Mouse (Mus musculus): ENCODE measurements at regions not wholly inside any gene's neighbourhood (a gene's known extent, or its start where the extent isn't known, plus 50 kb on each side); places are given as distances from the start of the nearest gene placed in this dataset.

DNA sequence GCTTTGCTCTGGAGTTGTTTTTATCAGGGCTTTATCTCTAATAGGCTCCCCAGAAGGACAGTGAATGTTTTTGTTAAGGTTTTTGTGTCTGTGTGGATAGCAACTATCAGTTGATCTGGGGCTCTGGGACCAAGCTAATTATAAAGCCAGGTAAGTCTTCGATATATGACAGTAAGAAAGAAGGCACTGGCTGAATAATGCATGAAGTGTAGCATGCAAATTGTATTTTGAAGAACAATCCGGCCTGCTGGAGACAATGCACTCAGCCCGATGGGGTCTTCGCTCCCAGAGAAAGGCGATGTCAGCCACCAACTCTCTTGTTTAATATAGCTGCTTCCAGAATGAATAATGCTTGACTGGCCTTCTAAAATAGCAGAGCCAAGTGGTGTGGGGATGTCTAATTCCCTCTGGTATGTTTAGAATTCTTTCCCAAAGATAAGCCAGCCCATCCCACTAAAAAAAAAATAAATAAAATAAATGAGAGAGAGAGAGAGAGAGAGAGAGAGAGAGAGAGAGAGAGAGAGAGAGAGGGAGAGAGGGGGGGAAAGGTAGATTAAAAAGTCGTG lies 68.6 kb downstream of the Dad1 start:
- no peaks in the 10 kb centered on the region for H3K9me3 ChIP-seq (ENCODE audit: control insufficient read depth, low read length)
- no peak overlapping the region for H3K4me2 ChIP-seq (replicated peaks; ENCODE audit: low read depth, low read length)
- H3K9ac ChIP-seq (ENCODE audit: low read depth, low read length), result no peak overlapping the region
- H3K27me3 ChIP-seq (ENCODE audit: control insufficient read depth, insufficient read depth, low read length), result no peaks in the 10 kb centered on the region
- ATAC-seq (ENCODE audit: low FRiP score, low TSS enrichment), result no peak
- no peak overlapping the region for H3K27ac ChIP-seq (ENCODE audit: low read depth, low read length)
- WGBS, result 74% methylated on average over 6 of the region's 6 CpGs
- H3K36me3 ChIP-seq (ENCODE audit: control insufficient read depth, insufficient read depth, low read length), result no peaks in the 10 kb centered on the region
- H3K4me1 ChIP-seq (ENCODE audit: control insufficient read depth, insufficient read depth, low read length), result peaks cover 9% of the 10 kb centered on the region; the same call in 1 of the 2 replicates
- no peak overlapping the region for H3K4me3 ChIP-seq (ENCODE audit: low read length)

DNA sequence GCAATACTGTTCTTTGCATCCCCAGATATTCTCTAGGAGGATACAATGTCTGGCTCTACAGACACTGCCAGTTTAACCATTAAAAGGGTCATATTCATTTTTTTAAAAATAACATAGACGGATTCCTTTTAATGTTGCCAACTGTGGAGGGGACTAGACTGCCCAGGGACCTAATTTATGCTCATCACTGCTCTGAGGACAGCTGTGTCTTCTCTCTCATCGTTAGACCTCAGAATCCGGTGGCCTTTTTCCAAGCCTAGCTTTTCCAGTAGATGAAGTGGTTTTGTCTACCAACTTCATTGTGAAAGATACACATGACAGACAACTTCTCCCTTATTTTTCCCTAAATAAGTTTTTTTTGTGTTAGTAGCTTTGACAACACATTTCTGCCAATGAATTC lies 70.0 kb downstream of the Dad1 start:
- H3K4me2 ChIP-seq (replicated peaks; ENCODE audit: low read depth, low read length), result no peak overlapping the region
- H3K27ac ChIP-seq (ENCODE audit: low read depth, low read length), result no peak overlapping the region
- H3K9ac ChIP-seq (ENCODE audit: low read depth, low read length), result no peak overlapping the region
- H3K9me3 ChIP-seq (ENCODE audit: control insufficient read depth, low read length), result no peaks in the 10 kb centered on the region
- no peak for ATAC-seq (ENCODE audit: low FRiP score, low TSS enrichment)
- H3K36me3 ChIP-seq (ENCODE audit: control insufficient read depth, insufficient read depth, low read length), result no peaks in the 10 kb centered on the region
- no peaks in the 10 kb centered on the region for H3K27me3 ChIP-seq (ENCODE audit: control insufficient read depth, insufficient read depth, low read length)
- H3K4me3 ChIP-seq (ENCODE audit: low read length), result no peak overlapping the region
- H3K4me1 ChIP-seq (ENCODE audit: control insufficient read depth, insufficient read depth, low read length), result peaks cover 4% of the 10 kb centered on the region; the same call in 1 of the 2 replicates
- WGBS, result 70% methylated on average over 3 of the region's 3 CpGs

DNA sequence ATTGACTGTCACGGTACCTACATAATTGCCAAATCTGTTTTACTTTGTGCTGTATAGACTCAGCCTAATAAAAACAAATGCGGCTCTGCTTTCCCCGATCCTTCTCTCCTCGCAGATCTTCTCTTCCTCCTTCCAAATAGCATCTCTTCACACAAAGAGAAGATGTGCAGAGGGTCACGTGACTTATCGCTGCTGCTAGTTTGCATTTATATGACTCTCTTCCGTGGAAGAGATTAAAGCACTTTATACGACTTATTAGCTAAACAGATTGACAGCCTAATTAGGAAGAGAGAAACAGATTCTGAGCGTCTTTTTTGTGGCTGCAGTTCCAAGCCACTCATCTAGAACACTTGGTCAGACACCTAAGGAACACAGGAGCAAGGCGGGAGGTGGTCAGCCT lies 71.1 kb downstream of the Dad1 start:
- Histone ChIP-seq H3K9ac (ENCODE audit: low read depth, low read length) (no peak overlapping the region), H3K4me3 (ENCODE audit: low read length) (no peak overlapping the region), H3K4me1 (ENCODE audit: control insufficient read depth, insufficient read depth, low read length) (peaks cover 4% of the 10 kb centered on the region; the same call in 1 of the 2 replicates), H3K36me3 (ENCODE audit: control insufficient read depth, insufficient read depth, low read length) (no peaks in the 10 kb centered on the region), H3K4me2 (replicated peaks; ENCODE audit: low read depth, low read length) (no peak overlapping the region), H3K9me3 (ENCODE audit: control insufficient read depth, low read length) (no peaks in the 10 kb centered on the region), H3K27me3 (ENCODE audit: control insufficient read depth, insufficient read depth, low read length) (no peaks in the 10 kb centered on the region), H3K27ac (ENCODE audit: low read depth, low read length) (no peak overlapping the region)
- 65% methylated on average over 10 of the region's 10 CpGs for WGBS
- ATAC-seq (ENCODE audit: low FRiP score, low TSS enrichment), result no peak

DNA sequence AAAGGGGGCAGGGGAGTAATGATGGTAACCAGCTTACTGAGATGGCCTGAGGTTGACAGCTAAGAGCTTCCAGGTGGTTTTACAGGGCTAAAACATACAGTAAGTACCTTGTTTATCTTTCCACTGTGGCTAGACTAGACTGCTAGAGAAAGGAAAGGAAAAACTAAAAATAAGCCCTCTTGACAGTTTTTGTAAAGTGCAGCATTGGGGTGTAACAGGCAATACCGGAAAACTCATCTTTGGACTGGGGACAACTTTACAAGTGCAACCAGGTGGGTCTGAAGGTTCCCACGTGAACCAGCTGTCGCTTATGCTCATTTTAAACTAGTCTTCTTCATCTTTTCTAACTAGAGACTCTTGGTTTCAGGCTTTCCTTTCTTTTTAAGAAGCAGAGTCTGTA lies 72.6 kb downstream of the Dad1 start:
- no peak overlapping the region for H3K9ac ChIP-seq (ENCODE audit: low read depth, low read length)
- H3K27ac ChIP-seq (ENCODE audit: low read depth, low read length), result no peak overlapping the region
- no peak overlapping the region for H3K4me3 ChIP-seq (ENCODE audit: low read length)
- H3K27me3 ChIP-seq (ENCODE audit: control insufficient read depth, insufficient read depth, low read length), result no peaks in the 10 kb centered on the region
- H3K36me3 ChIP-seq (ENCODE audit: control insufficient read depth, insufficient read depth, low read length), result no peaks in the 10 kb centered on the region
- no peak overlapping the region for H3K4me2 ChIP-seq (replicated peaks; ENCODE audit: low read depth, low read length)
- H3K4me1 ChIP-seq (ENCODE audit: control insufficient read depth, insufficient read depth, low read length), result peaks cover 4% of the 10 kb centered on the region; the same call in 1 of the 2 replicates
- H3K9me3 ChIP-seq (ENCODE audit: control insufficient read depth, low read length), result no peaks in the 10 kb centered on the region
- WGBS, result 81% methylated on average over 3 of the region's 3 CpGs
- ATAC-seq (ENCODE audit: low FRiP score, low TSS enrichment), result no peak

DNA sequence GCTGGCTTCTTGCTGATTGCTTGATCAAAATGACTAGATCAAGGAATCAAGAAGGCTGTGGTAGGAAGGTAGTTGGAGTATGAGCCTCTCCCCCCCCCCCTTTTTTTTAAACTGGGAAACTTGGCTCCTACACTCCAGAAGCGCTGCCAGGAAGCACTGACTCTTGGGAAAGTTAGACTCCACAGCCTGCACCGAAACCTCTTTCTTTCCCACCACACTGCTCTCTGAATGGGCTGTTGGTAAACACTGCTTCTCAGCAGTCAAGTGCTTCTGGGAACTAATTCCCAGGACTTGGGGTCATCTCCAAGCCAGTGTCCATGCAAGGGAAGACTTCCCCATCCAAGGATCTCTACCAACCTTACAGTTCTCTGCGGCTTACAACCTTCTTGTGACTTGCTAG lies 73.2 kb downstream of the Dad1 start:
- no peak overlapping the region for H3K27ac ChIP-seq (ENCODE audit: low read depth, low read length)
- 95% methylated on average over 3 of the region's 3 CpGs for whole genome bisulfite sequencing

DNA sequence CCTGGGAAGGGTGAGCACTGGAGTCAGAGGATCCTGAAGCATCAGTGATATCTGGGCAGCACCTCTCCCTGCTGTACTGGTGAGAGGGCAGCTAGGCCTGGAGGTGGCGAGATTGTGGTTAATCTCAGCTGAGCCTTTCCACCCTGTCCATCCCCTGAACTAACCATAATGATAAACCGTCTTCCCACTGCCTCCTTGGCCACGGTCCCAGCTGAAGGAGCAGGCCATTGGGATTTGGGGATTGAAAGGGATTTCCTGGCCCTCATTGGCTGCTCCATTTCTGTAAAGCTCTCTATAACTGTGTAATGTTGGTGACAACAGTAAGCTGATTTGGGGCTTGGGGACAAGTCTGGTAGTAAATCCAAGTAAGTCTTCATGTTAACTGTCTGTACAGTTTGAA lies 73.6 kb downstream of the Dad1 start:
- no peak overlapping the region for H3K27ac ChIP-seq (ENCODE audit: low read depth, low read length)
- no peak for ATAC-seq (ENCODE audit: low FRiP score, low TSS enrichment)
- no peak overlapping the region for H3K4me3 ChIP-seq (ENCODE audit: low read length)
- H3K9me3 ChIP-seq (ENCODE audit: control insufficient read depth, low read length), result no peaks in the 10 kb centered on the region
- peaks cover 4% of the 10 kb centered on the region; the same call in 1 of the 2 replicates for H3K4me1 ChIP-seq (ENCODE audit: control insufficient read depth, insufficient read depth, low read length)
- H3K4me2 ChIP-seq (replicated peaks; ENCODE audit: low read depth, low read length), result no peak overlapping the region
- H3K9ac ChIP-seq (ENCODE audit: low read depth, low read length), result no peak overlapping the region
- H3K36me3 ChIP-seq (ENCODE audit: control insufficient read depth, insufficient read depth, low read length), result no peaks in the 10 kb centered on the region
- no peaks in the 10 kb centered on the region for H3K27me3 ChIP-seq (ENCODE audit: control insufficient read depth, insufficient read depth, low read length)
- WGBS, result 66% methylated on average over 3 of the region's 3 CpGs

More for the DNA sequence above, 73.2 kb downstream of the Dad1 start:
- Histone ChIP-seq H3K9me3 (ENCODE audit: control insufficient read depth, low read length) (no peaks in the 10 kb centered on the region), H3K36me3 (ENCODE audit: control insufficient read depth, insufficient read depth, low read length) (no peaks in the 10 kb centered on the region), H3K9ac (ENCODE audit: low read depth, low read length) (no peak overlapping the region), H3K4me1 (ENCODE audit: control insufficient read depth, insufficient read depth, low read length) (peaks cover 4% of the 10 kb centered on the region; the same call in 1 of the 2 replicates), H3K4me3 (ENCODE audit: low read length) (no peak overlapping the region), H3K4me2 (replicated peaks; ENCODE audit: low read depth, low read length) (no peak overlapping the region), H3K27me3 (ENCODE audit: control insufficient read depth, insufficient read depth, low read length) (no peaks in the 10 kb centered on the region)
- ATAC-seq (ENCODE audit: low FRiP score, low TSS enrichment), result no peak

DNA sequence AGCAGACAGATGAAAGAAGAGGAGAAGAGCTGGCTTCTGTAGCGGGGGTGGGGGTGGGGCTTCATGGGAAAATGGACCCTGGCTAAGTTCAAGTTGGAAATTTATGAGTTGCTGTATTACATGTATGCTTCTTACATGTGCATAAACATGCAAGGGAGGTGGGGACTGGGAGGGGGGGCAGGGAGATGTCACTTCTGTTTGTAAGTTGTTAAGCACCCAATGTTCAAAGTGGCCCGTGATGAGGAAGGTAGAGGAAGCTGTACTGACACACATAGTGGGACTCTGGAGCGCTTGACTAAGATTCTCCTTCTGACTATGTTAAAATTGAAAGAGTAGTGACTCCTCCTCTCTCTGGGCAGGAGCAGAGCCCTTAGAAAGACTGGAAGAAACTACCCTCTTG lies 75.0 kb downstream of the Dad1 start:
- H3K4me1 ChIP-seq (ENCODE audit: control insufficient read depth, insufficient read depth, low read length), result no peaks in the 10 kb centered on the region; the same call in 1 of the 2 replicates
- no peak overlapping the region for H3K9ac ChIP-seq (ENCODE audit: low read depth, low read length)
- no peaks in the 10 kb centered on the region for H3K36me3 ChIP-seq (ENCODE audit: control insufficient read depth, insufficient read depth, low read length)
- no peak for ATAC-seq (ENCODE audit: low FRiP score, low TSS enrichment)
- no peak overlapping the region; the same call in 1 of the 2 replicates for H3K27ac ChIP-seq (ENCODE audit: low read depth, low read length)
- no peaks in the 10 kb centered on the region for H3K9me3 ChIP-seq (ENCODE audit: control insufficient read depth, low read length)
- H3K27me3 ChIP-seq (ENCODE audit: control insufficient read depth, insufficient read depth, low read length), result no peaks in the 10 kb centered on the region
- no peak overlapping the region for H3K4me2 ChIP-seq (replicated peaks; ENCODE audit: low read depth, low read length)
- H3K4me3 ChIP-seq (ENCODE audit: low read length), result no peak overlapping the region
- 85% methylated on average over 3 of the region's 3 CpGs for WGBS

DNA sequence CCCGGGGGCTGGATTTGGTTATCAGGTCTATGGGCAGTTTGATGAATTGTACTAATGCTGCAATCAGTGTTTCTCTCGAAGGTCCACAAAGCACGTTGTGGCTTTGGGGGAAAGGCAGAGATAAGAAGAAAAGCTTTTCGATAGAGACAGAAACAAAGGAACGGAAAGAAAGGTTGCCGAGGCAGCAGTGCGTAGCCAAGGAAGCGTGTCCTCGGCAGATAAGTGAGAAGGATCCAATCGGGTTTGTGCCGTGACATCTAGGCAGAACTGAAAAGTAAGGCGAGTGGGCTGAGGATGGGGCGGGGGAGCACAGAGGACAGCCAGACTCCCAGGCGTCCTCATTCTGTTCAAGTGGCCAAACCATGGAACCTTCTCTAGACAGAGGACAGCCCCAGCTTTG lies 77.4 kb downstream of the Dad1 start:
- Histone ChIP-seq H3K4me3 (ENCODE audit: low read length) (no peak overlapping the region), H3K4me2 (replicated peaks; ENCODE audit: low read depth, low read length) (no peak overlapping the region), H3K36me3 (ENCODE audit: control insufficient read depth, insufficient read depth, low read length) (no peaks in the 10 kb centered on the region), H3K9me3 (ENCODE audit: control insufficient read depth, low read length) (no peaks in the 10 kb centered on the region), H3K4me1 (ENCODE audit: control insufficient read depth, insufficient read depth, low read length) (no peaks in the 10 kb centered on the region), H3K9ac (ENCODE audit: low read depth, low read length) (no peak overlapping the region), H3K27ac (ENCODE audit: low read depth, low read length) (no peak overlapping the region), H3K27me3 (ENCODE audit: control insufficient read depth, insufficient read depth, low read length) (no peaks in the 10 kb centered on the region)
- WGBS, result 78% methylated on average over 14 of the region's 14 CpGs
- ATAC-seq (ENCODE audit: low FRiP score, low TSS enrichment), result no peak

DNA sequence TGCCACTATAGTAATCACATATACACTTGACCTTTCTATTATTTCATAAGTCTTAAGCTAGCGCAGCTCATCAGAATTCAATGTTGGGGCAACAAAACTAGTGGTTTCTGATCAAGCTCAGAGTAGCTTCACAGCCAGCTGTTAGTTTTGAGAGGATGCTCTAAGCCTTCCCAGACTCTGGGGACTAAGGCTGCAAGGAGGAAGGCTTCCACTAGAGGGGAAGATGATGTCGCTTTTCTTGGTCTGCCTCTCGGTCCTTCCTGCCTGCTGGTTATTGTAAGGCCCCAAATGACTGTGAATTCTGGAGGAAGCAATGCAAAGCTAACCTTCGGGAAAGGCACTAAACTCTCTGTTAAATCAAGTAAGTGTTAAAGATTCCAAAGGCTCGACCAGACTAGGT lies 78.4 kb downstream of the Dad1 start:
- H3K4me1 ChIP-seq (ENCODE audit: control insufficient read depth, insufficient read depth, low read length), result no peaks in the 10 kb centered on the region
- no peak overlapping the region for H3K4me3 ChIP-seq (ENCODE audit: low read length)
- no peaks in the 10 kb centered on the region for H3K36me3 ChIP-seq (ENCODE audit: control insufficient read depth, insufficient read depth, low read length)
- H3K27me3 ChIP-seq (ENCODE audit: control insufficient read depth, insufficient read depth, low read length), result no peaks in the 10 kb centered on the region
- no peak for ATAC-seq (ENCODE audit: low FRiP score, low TSS enrichment)
- 69% methylated on average over 5 of the region's 5 CpGs for WGBS
- no peak overlapping the region for H3K9ac ChIP-seq (ENCODE audit: low read depth, low read length)
- H3K9me3 ChIP-seq (ENCODE audit: control insufficient read depth, low read length), result no peaks in the 10 kb centered on the region
- H3K4me2 ChIP-seq (replicated peaks; ENCODE audit: low read depth, low read length), result no peak overlapping the region
- no peak overlapping the region for H3K27ac ChIP-seq (ENCODE audit: low read depth, low read length)
